Mouse (Mus musculus): Measurements from ENCODE around the gene Mbtd1.
A peak's percentile ranks its signal among the peaks of the same experiment; 100 is the strongest.

Mbtd1 gene

GRCm38 (mm10) chr11:93987026-93987425, 101.4 kb downstream of the Mbtd1 start:
- DNase-seq (ENCODE audit: low spot score in 2 of 2): no peak

DNA sequence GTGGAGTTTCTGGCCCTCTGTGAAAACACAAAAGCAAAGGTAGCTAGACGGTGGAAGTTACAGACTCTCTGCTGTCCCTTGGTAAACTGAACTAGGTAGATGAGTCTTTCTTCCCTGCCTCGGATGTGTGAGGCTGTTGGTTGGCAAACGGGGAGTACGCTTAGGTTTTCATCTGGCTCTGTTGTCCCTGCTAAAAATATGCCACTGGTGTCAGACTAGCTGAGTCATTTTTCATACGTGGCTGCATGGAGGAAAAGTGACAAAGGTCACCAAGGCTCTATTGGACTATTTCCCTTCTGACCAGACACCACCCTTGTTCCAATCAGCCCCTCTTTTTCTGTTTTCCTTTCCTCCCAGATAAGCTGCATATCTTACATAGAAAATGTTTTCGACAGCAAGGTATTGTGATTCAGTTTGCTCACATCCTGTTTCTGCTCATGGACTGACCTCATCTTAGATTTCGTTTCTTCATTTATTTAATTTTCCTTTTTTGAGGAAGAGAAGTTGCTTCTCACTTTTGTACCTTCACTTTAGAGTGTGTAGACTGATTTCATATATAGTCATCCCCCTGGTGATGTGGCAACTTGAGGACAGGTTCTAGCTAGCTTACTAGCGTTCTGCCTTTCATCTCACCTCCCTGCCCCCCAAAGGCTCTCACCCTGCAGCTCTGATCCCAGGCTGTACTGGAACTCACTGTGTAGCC, 102.1 kb downstream of the Mbtd1 start:
- DNase-seq (ENCODE audit: low spot score in 2 of 2): no peak

GRCm38 (mm10) chr11:93988328-93989062, 102.8 kb downstream of the Mbtd1 start:
- DNase-seq (ENCODE audit: low spot score in 2 of 2): no peak

DNA sequence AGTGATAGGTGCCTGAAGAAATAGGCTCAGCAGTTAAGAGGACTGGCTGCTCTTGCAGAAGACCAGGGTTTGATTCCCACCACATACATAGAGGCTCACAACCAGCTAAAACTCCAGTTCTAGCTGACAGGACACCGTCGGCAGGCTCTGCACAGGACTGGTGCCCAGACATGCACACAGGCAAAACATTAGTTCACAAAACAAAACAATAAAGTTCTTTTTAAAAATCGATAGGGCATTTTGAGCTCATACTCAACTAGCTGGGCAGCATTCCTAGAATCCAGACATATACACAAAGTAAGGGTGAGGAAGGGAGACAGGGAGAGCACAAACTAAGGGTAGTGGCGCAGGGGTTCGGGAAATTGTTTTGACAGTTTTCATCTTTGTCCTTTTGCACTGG, 108.9 kb downstream of the Mbtd1 start:
- no peak for DNase-seq (ENCODE audit: low spot score in 2 of 2)

DNA sequence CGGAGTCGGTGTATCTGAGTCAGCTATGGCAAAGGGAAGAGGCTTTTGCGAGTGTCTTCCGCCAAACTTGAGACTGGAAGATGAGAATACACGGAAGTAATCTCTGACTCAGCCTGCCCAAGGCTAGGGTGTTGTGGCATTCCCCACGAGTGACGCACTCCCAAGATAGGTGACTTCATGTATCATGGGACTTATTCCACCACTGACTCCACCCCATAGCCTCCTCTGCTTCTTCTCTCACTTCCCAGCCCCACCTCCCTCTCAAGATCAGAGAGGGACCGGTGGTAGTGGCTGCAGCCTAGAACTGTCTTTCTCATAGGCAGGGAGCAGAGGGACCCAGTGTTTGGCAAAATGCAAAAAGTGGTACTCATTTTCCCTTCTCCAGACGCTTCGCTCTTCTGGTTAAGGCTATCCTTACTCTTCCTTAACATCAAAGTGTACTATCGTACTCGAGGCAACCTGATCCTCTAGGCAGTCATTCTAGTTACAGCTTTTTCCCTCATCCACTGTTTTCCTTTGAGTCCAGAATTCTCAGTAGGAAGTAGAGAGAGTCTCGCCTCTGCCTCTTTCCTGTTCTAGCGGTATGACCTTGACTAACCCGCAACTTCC, 109.6 kb downstream of the Mbtd1 start:
- peak; percentile 43 to 55 for DNase-seq (ENCODE audit: low spot score in 2 of 2)

DNA sequence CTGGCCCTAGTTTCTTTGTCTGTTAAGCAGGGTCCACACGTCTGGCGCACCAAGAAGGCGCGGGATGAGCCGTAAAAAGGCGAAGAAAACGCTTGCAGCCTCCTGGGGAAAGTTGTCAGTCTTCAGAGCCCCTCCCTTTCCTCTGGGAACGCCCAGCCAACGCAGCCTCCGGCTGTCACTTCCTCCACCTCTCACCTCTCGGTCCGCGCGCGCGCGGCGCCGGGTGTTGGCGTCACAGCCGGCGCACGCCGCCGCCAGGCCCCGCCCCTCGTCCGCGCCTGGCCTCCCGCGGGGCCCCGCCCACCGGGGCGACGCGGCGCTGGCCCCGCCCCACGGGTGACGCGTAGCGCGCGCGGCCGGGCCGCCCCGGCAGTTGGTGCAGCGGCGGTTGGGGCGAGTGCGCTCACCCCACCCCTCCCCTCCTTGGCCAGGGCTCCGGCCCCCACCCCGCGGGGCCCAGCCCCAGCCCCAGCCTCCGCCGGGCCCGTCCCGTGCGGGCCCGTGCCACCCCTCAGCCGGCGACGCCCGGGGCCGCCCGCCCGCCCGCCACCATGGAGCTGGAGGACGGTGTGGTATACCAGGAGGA, 110.2 kb downstream of the Mbtd1 start, which contains the start of gene Spag9:
Spag9 (plus strand) TSS at position 372 of the 586 bp plus-strand sequence.
- peak; percentile 87 to 90 for DNase-seq (ENCODE audit: low spot score in 2 of 2)

Data from spleen, postnatal 14 days (tissue).